Mouse (Mus musculus): Measurements from ENCODE around the gene Gna13.

DNA sequence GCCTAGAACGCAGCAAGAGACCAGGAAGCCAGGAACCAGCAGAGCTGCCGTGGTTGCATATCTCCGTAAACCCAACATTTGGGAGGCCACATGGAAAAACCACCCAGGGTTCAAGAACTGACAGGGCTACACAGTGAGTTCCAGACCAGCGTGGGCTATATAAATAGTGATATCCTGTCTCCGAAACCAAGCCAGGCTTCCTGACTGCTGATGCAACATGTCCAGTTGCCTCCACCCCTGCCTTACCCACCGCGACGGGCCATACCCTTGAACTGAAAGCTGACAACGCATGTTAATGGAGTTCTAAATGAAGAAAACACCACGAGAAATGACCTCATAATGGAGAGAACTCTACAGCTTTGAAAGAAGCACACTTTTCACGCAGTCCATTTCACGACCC lies 14.2 kb upstream of the Gna13 start:
- TF ChIP-seq POLR2A (IDR thresholded peaks at IDR 0.05; ENCODE audit: low read depth, low read length) (no peak), CTCF (IDR thresholded peaks at IDR 0.05; ENCODE audit: extremely low read depth, insufficient read depth, insufficient read length, insufficient replicate concordance) (no peak)

All from spleen, adult 2 months (tissue).